Mouse (Mus musculus): ENCODE data around the gene V1rd19.
"Not testable (repeated sequence)": the region's sequence is repeated elsewhere in the genome, so short reads cannot be mapped to it uniquely, and the experiment has no call there.

Gene V1rd19

DNA sequence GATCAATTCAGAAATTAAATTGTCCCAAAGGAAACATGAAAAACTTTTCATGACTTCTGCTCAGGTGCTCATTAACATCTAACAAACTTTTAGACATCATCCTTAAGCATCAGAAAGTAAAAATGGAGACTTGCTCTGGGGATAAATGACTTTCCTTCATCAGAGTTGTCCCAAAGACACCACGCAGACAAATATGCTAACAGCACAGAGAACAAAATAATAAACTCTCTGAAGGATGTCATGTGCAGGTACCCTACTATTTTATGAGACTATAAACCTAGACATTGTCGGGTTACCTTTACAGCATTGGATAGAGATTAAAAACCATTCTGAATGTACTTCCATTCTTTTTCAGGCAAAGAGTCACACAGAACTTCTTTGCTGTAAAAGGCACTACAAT is at the start of gene V1rd19:
TSS of gene V1rd19 (plus strand) at position 301 of the 400 bp plus-strand sequence.
- DNase-seq (ENCODE audit: low read depth, low spot score): no peak

DNA sequence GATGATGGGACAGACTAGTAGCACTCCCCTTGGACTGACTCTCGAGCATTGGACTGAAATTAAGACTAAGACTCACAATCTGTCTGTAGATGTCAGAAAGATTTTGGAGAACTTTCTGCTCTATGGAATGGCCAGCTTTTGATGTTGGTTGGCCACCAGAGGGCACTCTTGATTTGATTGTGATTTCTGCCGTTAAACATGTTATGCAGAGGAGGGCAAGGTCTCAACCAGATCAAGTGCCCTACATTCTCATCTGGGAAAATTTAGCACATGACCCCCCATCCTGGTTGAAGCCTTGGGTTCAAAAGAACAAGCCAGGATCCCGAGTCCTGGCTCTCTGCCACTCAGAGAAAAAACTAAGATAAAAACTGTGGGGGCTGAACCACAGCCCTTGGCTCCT is 33.4 kb upstream of the V1rd19 start:
- not testable (repeated sequence) for DNase-seq (ENCODE audit: low read depth, low spot score)

DNA sequence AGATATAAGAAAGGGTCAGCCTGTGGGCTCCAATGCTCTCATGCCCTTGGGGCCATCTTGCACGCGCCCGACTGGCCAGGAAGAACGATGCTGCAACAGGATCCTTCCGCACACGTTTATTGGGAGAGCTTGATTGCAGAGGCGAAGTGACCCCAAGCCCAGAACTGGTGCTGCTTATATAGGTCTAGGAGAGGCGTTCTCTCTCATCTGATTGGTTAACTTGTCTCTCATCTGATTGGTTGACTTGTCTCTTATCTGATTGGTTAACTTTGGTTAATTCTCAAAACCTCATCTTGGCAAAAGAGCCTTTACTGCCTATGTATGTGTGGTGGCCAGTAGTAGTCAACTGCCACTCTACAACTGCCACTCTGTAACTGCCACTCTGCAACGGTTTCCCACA is 27.2 kb upstream of the V1rd19 start, which contains the start of gene Vmn1r181:
TSS of gene Vmn1r181 (plus strand) at position 301 of the 400 bp plus-strand sequence.
- not testable (repeated sequence) for DNase-seq (ENCODE audit: low read depth, low spot score)

DNA sequence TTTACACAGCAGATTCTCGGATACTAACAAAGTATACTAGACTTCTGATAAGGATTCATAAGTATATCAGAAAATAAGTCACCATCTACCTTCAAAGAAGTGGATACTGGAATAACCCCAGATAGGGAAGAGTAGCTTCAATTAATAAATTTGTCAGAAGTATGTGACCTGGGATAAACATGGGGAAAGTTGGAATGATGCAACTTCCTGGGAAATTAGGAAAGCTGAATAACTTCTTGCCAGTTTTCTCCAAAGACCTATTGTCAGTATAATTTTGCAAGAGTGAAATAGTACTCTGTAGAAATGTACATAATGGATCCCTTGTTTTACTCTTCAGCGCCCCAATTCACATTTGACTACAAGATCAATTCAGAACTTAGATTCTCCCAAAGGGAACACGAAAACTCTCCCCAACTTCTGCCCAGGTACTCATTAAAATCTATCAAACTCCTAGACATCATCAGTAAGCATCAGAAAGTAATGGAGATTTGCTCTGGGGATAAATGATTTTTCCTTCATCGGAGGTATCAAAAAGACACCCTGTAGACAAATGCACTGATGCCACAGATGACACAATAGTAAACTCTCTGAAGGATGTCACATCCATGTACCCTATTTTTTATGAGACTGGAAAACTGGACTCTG is 51.3 kb downstream of the V1rd19 start, which contains the start of gene Vmn1r183:
TSS of gene Vmn1r183 (plus strand) at position 595 of the 645 bp plus-strand sequence.
- no peak for DNase-seq (ENCODE audit: low read depth, low spot score)
